Mouse (Mus musculus) left cerebral cortex, adult 8-10 months (tissue): ENCODE data around the gene Fam84b. TPM values are rescaled to one million over a fixed set of nuclear protein-coding genes. Genes with fewer than 3 reads are reported as not detected.

Experiments
- DNase-seq, 2 experiments: peaks; one replicate each; pipeline ENCODE4 v3.0.0; 2022; ENCODE audit warnings: low spot score in 2 of 2
- total RNA-seq, 4 experiments: library from RNA; stranded (reverse); gene quantifications; 2 replicates each; pipeline ENCODE4 v1.2.4; 2022

Gene Fam84b
- total RNA-seq, 4 experiments from 2014 or later: 5.2 to 6.3 (median 5.8) TPM

GRCm38 (mm10) chr15:60833476-60834218 is 19.9 kb downstream of the Fam84b start:
- no peak for DNase-seq

- no peak for DNase-seq
Measured at GRCm38 (mm10) chr15:60832586-60832985, 21.0 kb downstream of the Fam84b start.

- no peak for DNase-seq
Measured at GRCm38 (mm10) chr15:60826226-60826625, 27.4 kb downstream of the Fam84b start.

DNA sequence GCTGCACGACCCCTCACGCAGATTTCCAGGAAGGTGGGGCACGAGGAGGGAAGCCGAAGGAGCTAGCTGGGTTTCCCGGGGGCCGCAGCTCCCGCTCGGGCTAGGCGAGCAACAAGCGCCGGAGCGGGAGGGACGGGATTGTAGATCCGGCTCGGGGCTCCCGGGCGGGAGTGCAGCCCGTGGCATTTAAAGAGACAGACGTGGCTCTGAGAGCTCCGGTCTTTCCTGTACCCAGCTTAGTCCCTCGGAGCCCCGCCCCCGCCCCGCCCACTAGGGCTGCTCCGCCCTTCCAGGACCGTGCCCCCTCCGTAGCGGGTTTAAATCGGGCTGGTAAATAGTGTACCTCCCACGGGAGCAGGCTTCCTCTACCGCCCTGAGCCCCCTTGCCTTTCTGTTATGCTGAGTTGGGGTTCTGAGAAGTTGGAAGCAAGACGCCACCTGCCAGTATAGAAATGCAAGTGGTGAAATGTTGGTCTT is 28.8 kb downstream of the Fam84b start:
- DNase-seq: peak; percentile 64 to 75

- DNase-seq: peak in 1 of 2 experiments; percentile 18
Measured at GRCm38 (mm10) chr15:60823870-60824709, 29.5 kb downstream of the Fam84b start.

DNA sequence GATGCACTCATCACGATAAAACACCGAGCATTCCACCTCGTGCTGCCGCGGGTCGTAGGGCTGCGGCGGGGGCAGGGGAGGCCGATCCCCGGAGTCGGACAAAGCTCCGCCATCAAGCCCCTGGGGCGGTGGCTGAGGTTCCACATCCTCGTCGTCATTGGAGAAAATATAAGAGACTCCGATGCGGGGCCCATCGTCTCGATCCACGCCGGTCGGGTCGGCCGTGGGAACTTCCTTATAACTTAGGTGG is 30.0 kb downstream of the Fam84b start:
- DNase-seq: peak in 1 of 2 experiments; percentile 13

- DNase-seq: peak; percentile 51 to 65
Measured at GRCm38 (mm10) chr15:60822803-60823619, 30.6 kb downstream of the Fam84b start.

DNA sequence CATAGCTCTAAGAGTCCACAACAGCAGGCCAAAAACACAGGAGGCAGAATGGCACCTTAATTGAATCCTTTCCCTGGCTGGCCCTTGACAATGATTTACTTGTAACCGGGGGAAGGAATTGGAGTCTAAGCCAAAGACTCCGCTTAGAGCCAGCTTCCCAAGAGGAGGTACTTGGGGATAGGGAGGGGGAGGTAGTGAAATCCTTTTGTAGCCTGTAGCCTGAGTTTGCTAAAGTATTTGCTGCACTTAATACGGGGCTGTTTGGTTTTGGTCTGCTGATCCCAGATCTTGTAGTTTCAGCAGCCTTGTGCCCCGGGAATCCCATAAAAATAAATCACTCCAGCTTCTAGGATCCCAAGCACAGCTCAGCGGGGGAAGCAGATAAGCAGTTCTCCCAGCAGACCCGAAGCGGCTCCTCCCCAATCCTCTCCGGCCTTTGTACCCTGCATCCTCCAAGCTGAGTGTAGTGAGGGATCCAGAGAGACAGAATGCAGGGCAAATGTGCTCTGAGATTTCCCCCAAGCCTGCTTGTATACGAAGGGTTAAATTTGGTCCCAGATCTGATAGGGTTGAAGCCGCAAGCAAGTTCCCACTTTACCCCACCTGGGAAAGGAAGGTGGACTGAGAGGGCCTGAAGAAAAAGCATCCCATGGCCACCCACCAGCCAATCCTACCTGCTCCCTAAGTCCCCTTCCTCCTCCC is 31.3 kb downstream of the Fam84b start:
- peak in 1 of 2 experiments; percentile 17 for DNase-seq

DNA sequence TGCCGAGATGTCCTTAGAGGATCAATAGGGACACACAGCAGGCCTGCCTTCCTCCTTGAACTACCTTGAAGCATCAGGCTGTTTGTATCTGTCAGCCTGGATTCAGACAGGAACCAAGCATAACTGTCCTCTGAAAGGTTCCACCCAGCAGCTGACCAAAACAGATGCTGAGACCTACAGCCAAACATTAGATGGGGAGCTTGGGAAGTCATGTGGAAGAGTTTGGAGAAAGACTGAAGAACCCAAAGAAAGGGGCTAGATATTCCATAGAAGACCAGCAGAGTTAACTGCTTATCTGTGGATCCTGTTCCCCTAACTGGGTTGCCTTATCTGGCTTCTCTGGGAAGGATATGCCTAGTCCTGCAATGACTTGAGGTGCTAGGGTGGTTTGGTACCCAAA is 35.1 kb downstream of the Fam84b start:
- no peak for DNase-seq

DNA sequence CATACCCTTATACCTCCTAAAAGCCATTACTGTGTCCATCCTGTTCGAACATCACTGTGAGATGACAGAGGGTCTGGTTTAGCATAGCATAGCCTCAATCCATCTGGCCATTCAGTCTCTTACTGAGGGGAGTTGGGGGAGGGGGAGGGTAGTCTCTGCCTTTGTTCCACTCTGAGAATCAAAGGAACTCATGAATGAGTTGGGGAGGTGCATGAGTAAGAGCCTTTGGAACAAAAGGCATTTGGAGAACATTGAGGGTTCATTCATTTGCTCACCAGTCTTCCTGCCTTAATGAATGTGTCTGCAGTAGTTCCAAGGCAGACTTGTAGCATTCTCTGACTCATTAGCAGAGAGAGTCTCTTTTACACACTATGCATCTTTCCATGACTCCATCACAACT is 37.1 kb downstream of the Fam84b start:
- DNase-seq: no peak

DNA sequence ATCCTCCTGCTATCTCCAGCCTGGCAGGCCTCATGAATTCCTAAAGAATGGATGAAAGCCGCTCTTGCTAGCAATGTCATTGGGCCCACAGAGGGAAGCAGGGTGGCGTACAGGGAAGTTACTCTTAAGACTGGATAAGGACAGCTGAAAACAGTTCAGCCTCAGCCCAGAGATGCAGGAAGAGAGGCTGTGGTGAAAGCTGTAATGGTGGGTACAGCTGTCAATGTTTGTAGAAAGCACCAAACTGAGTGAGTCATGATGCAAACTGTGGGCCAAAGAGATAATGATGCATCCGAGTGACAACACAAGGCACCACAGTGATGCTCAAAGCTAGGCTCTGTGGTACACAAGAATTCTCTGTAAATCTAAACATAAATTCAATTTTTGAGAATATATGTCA is 39.0 kb downstream of the Fam84b start:
- DNase-seq: no peak

DNA sequence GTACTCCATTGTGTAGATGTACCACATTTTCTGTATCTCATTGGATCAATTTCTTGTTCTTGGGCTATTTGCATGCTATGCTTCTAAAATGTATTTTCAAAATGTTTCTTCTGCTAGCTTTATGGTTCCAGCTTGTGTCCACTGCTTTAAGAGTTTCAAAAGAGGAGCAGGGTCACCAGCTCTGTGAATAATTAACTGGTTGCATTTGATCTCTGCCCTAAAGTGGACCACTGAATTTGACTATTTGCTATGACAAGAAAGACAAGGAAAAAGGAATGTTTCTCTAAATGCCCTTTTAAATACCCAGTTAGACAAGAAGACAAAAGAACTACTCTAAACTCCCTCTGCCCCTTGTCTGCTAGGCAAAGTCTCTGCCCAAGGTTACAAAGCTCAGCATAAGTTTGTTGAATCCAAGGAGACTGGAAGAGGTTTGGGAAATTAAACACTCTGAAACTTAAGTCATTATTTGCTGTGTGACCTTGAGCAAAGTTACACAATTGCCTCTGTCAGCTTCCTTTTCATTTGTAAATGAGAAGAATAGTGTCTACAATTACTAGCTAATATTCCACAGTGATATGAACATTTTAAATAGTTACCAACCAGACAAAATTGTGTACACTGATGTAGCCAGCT is 60.4 kb downstream of the Fam84b start:
- no peak for DNase-seq

GRCm38 (mm10) chr15:60789084-60789483 is 64.5 kb downstream of the Fam84b start:
- DNase-seq: no peak

DNA sequence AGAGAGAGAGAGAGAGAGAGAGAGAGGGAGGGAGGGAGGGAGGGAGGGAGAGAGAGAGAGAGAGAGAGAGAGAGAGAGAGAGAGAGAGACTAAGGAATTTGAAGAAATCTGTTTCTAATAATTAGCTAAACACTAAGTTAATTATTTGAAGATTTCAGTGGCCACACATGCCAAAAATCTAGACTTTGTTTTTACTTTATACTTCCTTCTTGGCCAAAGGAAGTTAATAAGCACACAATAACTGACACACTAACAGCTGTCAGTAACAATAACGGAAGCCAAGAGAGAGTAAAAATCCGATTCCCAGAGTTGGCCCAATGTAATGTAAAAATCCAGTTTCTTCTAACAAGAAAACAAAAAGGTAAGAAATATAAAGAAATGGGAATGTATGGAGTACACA is 69.8 kb downstream of the Fam84b start:
- no peak for DNase-seq

DNA sequence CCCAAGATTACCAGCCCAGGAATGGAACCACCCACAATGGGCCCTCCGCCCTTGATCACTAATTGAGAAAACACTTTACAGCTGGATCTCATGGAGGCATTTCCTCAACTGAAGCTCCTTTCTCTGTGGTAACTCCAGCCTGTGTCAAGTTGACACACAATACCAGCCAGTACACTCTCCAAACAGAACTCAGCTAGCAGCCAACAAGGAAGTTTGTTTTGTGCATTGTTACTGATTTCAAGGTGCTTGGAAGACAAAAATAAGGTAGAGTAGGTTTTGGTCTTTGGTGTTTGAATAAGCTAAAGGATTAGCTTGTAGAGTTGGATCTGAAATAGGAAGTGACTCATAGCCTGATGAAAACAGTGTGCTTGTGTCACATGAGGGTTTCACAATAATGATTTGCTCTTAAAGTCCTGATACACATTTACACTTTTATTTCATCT is 74.0 kb downstream of the Fam84b start:
- no peak for DNase-seq

GRCm38 (mm10) chr15:60779063-60779462 is 74.5 kb downstream of the Fam84b start:
- DNase-seq: no peak
